Mouse (Mus musculus) gastrocnemius, postnatal 10 days (tissue): ENCODE measurements at regions not wholly inside any gene's neighbourhood (a gene's known extent, or its start where the extent isn't known, plus 50 kb on each side); places are given as distances from the start of the nearest gene placed in this dataset.
"Not testable (repeated sequence)": the region's sequence is repeated elsewhere in the genome, so short reads cannot be mapped to it uniquely, and the experiment has no call there.

ENCODE experiments used
- DNase-seq: peaks from one replicate; pipeline ENCODE4 v3.0.0; 2021; ENCODE audit warnings: mixed read lengths

DNA sequence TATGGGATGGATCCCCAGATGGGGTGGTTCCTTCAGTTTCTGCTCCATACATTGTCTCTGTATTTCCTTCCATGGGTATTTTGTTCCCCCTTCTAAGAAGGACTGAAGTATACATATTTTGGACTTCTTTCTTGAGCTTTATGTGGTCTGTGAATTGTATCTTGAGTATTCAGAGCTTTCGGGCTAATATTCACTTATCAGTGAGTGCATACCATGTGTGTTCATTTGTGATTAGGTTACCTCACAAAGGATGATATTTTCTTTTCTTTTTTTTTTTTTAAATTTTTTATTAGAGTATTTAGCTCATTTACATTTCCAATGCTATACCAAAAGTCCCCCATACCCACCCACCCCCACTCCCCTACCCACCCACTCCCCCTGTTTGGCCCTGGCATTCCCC lies 657.8 kb downstream of the Kcnt2 start:
- DNase-seq = not testable (repeated sequence)

- no peak for DNase-seq
Observed at GRCm38 (mm10) chr1:140913566-140913965, 667.6 kb downstream of the Kcnt2 start.

DNA sequence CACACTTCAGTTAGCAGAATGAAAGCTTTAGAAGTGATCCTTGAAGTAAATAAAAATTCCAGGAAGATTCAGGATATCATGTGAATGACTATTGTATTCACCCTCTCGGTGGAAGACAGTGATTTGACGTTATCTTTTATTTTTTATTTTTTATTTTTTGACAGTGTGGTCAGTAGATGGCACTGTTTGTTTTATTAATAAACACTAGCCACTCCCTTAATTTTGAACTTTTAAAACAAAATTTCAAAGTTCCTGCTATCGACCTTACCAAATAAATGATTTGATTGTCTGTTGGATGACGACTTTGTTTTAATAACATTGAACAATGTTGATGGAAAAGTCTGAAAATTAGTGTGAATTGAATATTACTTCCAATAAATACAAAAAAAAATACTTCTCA lies 694.4 kb downstream of the Kcnt2 start:
- DNase-seq = no peak

DNA sequence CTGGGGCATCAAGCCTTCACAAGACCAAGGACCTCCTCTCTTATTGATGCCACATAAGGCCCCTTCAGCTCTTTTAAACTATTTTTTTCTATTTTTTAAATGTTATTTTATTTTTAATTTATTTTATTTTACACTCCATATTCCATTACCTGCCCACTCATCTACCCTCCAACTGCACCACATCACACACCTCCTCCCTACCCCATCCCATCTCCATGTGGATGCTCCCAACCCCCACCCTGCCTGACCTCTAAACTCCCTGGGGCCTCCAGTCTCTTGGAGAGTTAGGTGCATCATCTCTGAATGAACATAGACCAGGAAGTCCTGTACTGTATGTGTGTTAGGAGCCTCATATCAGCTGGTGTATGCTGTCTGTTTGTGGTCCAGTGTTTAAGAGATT lies 712.9 kb downstream of the Kcnt2 start:
- DNase-seq = no peak

- peak; percentile 3 for DNase-seq
Observed at GRCm38 (mm10) chr1:141001821-141002220, 755.9 kb downstream of the Kcnt2 start.
